Mouse (Mus musculus) kidney, postnatal 25 days (tissue): ENCODE results near the gene Samd4b.
A peak's percentile ranks its signal among the peaks of the same experiment; 100 is the strongest.

ENCODE experiments used
- DNase-seq, 2 experiments: peaks; one replicate each; pipeline ENCODE4 v3.0.0; 2021; ENCODE audit warnings: mixed read lengths in 2 of 2

Gene Samd4b

DNA sequence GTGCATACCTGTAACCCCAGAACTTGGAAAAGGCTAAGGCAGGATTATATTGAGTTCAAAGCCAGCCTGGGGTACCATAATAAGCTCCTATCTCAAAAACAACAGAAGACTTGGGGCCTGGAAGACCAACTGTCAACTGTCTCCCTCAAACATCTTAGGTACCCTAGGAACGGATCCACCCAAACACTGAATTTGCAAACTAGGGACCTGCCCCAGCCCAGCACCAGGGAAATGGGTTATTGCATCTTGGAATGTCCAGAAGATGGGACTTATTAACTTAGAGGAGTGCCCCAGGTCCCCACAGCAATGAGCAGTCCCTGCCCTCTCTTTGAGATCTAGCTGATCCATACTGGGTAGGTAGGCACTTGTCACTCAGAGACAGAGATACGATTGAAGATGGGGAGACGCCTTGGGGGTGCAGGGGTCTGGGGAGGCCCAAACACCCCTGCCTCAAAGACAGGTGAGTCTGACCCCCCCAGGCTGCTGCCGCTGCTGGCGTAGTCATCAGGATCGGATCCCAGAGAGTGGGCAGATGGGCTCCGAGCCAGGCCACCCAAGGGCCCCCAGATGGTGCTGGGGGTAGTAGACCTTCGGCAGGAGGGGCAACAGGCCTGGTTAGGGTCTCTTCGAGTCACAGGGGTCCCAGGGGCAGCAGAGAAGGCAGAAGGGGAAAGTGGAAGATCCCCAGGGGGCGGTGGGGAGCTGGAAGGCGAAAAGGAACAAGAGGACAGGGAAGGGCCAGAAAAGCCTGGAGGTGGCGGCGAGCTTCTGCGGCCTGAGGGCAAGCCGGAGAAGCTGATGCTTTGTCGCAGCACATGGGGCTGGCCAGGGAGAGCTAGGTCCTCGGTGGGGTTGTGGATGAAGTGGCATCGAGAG, 220.5 kb downstream of the Samd4b start:
- DNase-seq = peak; percentile 16 to 59

DNA sequence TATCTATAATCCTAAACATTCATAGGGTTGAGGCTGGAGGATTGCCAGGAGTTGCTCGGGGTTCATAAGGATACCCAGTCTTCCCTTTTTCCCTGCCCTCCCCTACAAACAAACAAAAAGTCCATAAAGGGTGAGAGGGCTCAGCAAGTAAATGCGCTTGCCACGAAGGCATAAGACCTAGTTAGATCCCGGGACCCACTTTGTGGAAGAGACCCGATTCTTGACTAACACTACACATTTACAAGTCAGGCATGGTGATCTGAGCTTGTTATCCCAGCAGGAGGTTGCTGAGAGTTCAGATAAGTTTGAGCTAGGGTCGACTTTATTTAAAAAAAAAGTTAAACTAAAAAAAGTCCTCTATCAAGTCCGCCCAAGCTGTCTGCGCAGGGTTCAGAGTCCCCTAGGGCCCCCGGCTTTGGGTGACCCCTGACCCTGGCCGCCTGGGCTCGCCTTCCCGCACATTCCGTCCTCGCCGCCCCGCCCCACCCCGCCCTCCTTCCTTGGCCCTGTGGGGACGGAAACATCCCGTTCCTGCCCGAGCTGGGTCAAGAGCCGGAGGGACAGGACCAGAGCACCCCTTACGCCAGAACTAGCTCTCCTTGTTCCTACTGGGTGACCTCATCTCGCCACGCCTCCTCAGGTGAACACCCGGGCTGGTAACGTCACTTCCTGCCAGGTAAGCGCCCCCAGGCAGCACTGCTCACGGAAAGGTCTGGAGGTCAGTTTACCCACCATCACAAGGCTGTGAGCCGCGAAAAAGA, 221.8 kb downstream of the Samd4b start:
- peak; percentile 91 to 99 for DNase-seq

GRCm38 (mm10) chr7:28375176-28375921, 222.6 kb downstream of the Samd4b start:
- peak; percentile 94 to 97 for DNase-seq

GRCm38 (mm10) chr7:28374647-28375046, 223.3 kb downstream of the Samd4b start:
- peak in 1 of 2 experiments; percentile 39 for DNase-seq

- DNase-seq = peak in 1 of 2 experiments; percentile 51
Observed at GRCm38 (mm10) chr7:28373891-28374495, 224.0 kb downstream of the Samd4b start.

- peak; percentile 80 to 94 for DNase-seq
Observed at GRCm38 (mm10) chr7:28373131-28373581, 224.8 kb downstream of the Samd4b start.

DNA sequence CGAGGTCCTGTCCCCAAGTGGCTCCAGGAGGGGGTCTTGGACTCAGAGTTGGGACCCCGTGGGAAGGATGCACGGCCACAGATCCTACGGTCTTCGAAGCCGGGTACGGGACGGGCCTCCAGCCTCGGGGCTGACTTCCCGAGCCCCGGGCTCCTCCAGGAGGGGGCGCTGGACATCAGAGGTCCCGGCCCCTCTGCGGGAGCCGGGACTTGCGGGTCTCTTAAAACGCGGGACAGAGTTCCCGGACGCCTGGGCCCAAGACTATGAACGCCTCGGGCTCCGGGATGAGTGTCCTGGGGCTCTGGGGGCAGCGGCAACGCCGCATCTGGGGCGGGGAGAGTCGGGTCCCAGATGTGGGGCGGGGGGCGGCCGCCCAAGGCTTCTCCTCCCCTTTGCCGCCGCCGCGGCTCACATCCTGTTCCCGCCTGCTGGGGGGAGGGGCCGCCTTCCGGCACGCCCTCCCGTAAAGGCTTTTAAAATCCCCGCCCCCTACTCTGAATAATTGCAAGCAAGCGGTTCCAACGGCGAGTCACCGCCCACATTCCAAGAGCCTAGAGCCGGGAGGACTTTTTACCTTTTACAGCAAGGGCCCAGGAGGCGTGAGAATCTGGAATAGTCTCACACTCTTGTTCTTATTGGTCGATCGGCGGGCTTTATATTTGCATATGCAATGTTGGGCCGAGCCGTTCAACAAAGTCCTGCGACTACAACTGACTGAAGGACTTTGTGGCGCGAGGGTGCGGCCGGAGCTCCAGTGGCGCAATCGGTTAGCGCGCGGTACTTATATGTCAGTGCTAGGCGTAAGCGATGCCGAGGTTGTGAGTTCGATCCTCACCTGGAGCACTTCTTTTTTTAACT, 225.5 kb downstream of the Samd4b start, which contains the start of gene Plekhg2:
TSS of gene Plekhg2 (minus strand) at position 349 of the 858 bp plus-strand sequence.
- peak; percentile 98 to 99 for DNase-seq

- peak; percentile 70 to 85 for DNase-seq
Observed at GRCm38 (mm10) chr7:28371514-28371989, 226.4 kb downstream of the Samd4b start.

DNA sequence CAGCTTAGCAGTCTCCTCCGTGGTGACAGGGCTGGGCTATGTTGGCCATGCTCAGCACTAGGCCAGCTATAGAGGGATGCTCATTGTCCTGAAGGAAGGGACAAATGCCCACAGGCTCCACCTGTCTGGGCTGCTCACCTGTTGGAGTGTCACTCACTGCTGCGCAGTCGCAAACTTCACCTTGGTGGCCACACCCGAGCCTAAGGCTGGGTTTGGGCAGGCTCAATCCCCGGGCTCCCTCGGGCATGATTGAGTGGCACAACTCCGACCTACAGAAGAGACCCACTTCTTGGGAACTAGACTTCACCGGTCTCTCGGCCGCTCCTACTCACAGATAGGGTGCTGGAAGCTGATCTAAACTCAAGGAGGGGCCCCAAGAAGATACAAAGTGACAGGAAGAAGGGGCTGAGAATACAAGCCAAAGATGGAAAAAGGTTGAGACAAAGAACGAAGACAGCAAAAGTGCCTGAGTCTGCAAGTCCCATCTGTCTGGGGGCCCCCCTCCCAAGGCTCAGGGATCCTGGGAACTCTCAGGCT, 226.9 kb downstream of the Samd4b start:
- peak in 1 of 2 experiments; percentile 44 for DNase-seq

GRCm38 (mm10) chr7:28370051-28370450, 227.9 kb downstream of the Samd4b start:
- DNase-seq = peak in 1 of 2 experiments; percentile 39

DNA sequence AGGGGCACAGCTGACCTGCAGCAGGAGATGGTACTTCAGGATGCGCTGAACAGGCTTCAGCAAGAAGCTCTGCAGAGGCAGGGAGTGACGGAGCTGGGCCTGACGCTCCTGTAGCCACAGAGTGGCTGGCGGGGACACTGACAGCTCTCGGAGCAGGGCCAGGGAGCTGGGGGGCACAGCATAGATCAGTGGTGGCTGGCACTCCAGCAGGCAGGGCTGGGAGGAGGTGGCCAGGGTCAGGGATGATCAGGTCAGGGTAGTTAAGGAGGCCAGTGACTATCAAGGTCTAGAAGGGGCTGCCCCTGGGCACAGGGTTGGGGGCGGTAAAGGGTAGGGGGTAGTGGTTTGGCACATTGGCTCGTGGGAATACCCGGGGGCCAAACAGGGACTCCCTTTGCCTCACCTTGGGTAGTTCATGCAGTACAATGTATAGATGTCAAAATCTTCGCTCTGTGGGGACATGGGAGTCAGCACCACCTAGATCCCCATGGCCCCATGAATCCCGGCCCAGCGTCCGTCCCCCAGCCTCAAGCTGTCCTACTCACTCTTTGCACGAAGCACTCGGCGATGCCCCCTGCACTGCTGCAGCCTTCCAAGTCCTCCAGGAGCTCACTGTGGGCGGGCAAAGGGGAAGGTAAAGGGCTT, 229.5 kb downstream of the Samd4b start:
- peak in 1 of 2 experiments; percentile 33 for DNase-seq

- peak in 1 of 2 experiments; percentile 35 for DNase-seq
Observed at GRCm38 (mm10) chr7:28367663-28368275, 230.2 kb downstream of the Samd4b start.

- DNase-seq = peak in 1 of 2 experiments; percentile 29
Observed at GRCm38 (mm10) chr7:28362441-28363060, 235.4 kb downstream of the Samd4b start.

DNA sequence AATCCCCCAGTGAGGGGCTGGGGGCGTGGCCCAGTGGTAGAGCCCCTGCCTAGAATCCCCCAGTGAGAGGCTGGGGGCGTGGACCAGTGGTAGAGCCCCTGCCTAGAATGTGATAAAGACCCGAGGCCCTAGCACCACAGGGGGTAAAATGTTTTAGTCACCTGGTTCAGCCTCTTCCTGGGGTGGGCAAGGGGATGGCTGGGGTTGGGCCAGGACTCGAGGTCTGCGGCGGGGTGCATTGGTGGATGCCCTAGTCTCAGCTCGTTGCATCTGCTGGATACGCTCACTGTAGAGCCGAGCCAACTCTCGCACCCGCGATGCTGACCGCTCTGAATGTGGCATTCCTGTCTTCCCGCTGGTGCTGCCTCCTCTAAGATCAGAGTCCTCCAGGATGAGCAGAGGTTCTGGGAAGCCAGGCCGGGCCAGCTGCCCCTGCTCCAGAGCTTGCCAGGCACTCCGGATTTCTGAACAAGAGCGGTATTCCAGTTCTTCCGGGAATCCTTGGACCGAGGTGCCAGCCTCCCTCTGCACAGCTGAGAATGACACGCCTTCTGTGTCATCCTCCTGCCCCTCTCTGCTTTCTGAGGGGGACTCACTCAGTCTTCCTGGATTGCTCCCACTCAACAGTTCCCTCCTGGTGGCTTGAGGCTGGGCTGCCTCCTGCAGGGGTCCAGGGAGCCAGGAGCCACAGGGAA, 236.2 kb downstream of the Samd4b start:
- DNase-seq = peak in 1 of 2 experiments; percentile 37

DNA sequence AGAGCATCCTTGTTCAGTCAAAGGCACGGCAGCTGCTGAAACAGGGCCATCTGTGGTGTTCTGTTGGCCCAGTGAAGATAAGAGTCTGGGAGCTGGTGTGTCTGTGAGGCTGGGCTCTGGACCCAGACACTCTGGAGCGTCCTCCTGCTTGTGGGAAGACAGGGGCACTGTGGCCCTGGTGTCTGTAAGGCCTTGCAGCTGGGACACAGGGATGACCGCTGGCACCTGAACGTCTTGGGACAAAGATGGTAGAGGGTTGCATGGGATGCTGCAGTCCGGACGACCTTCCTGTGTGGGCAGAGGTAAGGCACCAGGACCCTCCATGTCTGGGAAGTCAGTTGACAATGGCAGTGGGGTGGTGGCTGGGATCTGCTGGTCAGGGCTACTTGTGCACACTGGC, 237.7 kb downstream of the Samd4b start:
- DNase-seq = peak in 1 of 2 experiments; percentile 27

- peak in 1 of 2 experiments; percentile 44 for DNase-seq
Observed at GRCm38 (mm10) chr7:28359854-28360253, 238.1 kb downstream of the Samd4b start.

- no peak for DNase-seq
Observed at GRCm38 (mm10) chr7:28358431-28358830, 239.5 kb downstream of the Samd4b start.

DNA sequence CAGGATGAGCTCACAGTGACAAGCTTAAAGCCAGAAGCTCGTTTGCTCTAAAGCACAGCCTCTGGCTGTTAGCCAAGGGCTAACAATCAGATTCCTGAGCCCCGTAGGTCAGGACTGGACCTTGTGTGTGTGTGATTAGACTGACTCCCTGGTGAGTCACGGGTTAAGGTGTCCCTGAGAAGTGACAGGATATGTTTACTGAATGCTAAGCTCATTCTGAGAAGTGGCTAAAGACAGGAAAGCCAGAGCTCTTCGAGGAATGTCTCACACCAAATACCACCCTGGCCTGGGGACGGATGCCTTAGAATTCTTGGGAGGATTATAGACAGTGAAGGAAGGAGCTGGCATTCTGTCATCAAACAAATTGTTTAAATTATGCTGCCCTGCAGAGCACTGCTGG, 240.0 kb downstream of the Samd4b start:
- DNase-seq = peak in 1 of 2 experiments; percentile 44
